Comparison of ENCODE assay signal across 26 mouse cellular contexts in the genomic region with DNA sequence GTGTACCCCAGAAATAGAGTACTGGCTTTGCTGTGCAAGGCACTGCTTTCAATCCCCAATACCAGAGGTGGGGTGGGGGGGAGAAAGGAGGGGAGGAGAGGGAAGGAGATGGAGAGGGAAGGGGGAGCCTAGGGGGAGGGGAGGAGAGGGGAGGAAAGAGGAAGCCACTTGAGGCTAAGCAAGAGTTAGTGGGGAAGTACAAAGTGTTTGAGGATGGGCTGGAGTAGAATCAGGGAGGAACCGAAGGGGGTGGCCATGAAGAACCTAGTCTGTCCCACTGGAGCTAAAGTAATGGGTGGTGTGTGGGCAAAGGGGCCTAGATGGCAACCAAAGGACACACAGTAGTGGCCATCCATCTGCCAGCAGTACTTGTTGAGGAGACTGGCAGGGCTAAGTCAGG. TPM values are rescaled to one million over a fixed set of nuclear protein-coding genes. Genes with fewer than 3 reads are reported as not detected.
DNase-seq lines count a peak whose midpoint lies in the region; ATAC-seq and TF ChIP-seq lines count a peak whose summit lies in the region.
"Had no signal": no experiment of that assay in that cellular context is flagged by ENCODE, and none has a peak within 500 bp of the region (broad histone marks: within the 10 kb centered on the region; RNA-seq: fewer than 3 reads in every experiment).

No protein-coding gene starts in this region.

- no peak for TF ChIP-seq POLR2A in MEL (IDR thresholded peaks at IDR 0.05; ENCODE audit: control insufficient read depth in 1 of 2, insufficient read depth in 1 of 2, low read depth in 1 of 2, low read length in 2 of 2, poor library complexity in 1 of 2)

- DNase-seq in 416B (ENCODE audit: low read depth) (peak; percentile 31), MEL (ENCODE audit: low read depth, low spot score) (peak; percentile 69)
- no peak for DNase-seq in midbrain, embryonic 10.5 days (ENCODE audit: low spot score)
- DNase-seq: B cell, adult 2 months; cerebellum, adult 18-20 months; cerebellum, postnatal 10 days; forebrain, postnatal 0 days; heart, postnatal 14 days; kidney, adult 18-20 months; kidney, postnatal 25 days; left cerebral cortex, postnatal 4 days; lung, postnatal 4 days; right cerebral cortex, postnatal 25 days; thymus, adult 2 months; thymus, postnatal 4 days had no signal

- no peak overlapping the region for H3K4me2 ChIP-seq in midbrain, embryonic 13.5 days (replicated peaks)
- H3K4me2 ChIP-seq: forebrain, embryonic 12.5 days; kidney, embryonic 15.5 days; midbrain, embryonic 12.5 days had no signal

- 0% methylated on average over 1 of the region's 1 CpGs for WGBS in macrophage (ENCODE audit: missing documents)
- WGBS in midbrain, embryonic 10.5 days = 83% methylated on average over 1 of the region's 1 CpGs
- 92% methylated on average over 1 of the region's 1 CpGs for WGBS in midbrain, embryonic 13.5 days

- H3K27me3 ChIP-seq in MEL (ENCODE audit: control insufficient read depth in 1 of 2, insufficient read depth in 2 of 2, low read length in 2 of 2) = no peaks in the 10 kb centered on the region
- peaks cover 6% of the 10 kb centered on the region for H3K27me3 ChIP-seq in midbrain, embryonic 10.5 days (ENCODE audit: low read depth, poor library complexity, severe bottlenecking)
- H3K27me3 ChIP-seq in midbrain, embryonic 13.5 days = 0 out of 2 replicates have a peak, but pooled peaks cover under 1% of the 10 kb centered on the region
- H3K27me3 ChIP-seq: Patski had no signal

- peaks cover 31 to 44% of the 10 kb centered on the region in 2 experiments for H3K4me1 ChIP-seq in MEL (ENCODE audit: control insufficient read depth in 1 of 2, insufficient read depth in 2 of 2, low read length in 2 of 2)
- peaks cover 11% of the 10 kb centered on the region for H3K4me1 ChIP-seq in midbrain, embryonic 10.5 days
- H3K4me1 ChIP-seq in midbrain, embryonic 13.5 days (replicated peaks) = 0 out of 2 replicates have a peak, but pooled peaks cover 1% of the 10 kb centered on the region

- H3K79me2 ChIP-seq in MEL (ENCODE audit: control insufficient read depth, insufficient read depth, low read length, poor library complexity) = no peaks in the 10 kb centered on the region
- H3K79me2 ChIP-seq in macrophage (ENCODE audit: inconsistent target) = no peaks in the 10 kb centered on the region

- ATAC-seq in neutrophil, adult 5-6 weeks (ENCODE audit: extremely low read depth, insufficient number of reproducible peaks, low FRiP score, poor library complexity, severe bottlenecking) = peak; percentile 61; the same call in 1 of the 2 replicates
- ATAC-seq in midbrain, embryonic 13.5 days = no peak
- ATAC-seq in CD4-positive, CD25-positive, alpha-beta regulatory T cell, adult 4 months = no peak
- ATAC-seq: forebrain, postnatal 0 days; hindbrain, embryonic 16.5 days; Patski had no signal

- TF ChIP-seq EP300 in MEL (IDR thresholded peaks at IDR 0.05; ENCODE audit: low read depth in 1 of 2, low read length in 2 of 2) = no peak; a peak in 1 of 4 replicates

- H3K36me3 ChIP-seq in MEL (ENCODE audit: control insufficient read depth in 1 of 2, insufficient read depth in 2 of 2, low read length in 2 of 2) (peaks cover 0 to 33% of the 10 kb centered on the region in 2 experiments; a peak in 2 of 4 replicates), macrophage (ENCODE audit: inconsistent target) (no peaks in the 10 kb centered on the region)
- H3K36me3 ChIP-seq in midbrain, embryonic 10.5 days = no peaks in the 10 kb centered on the region
- H3K36me3 ChIP-seq in midbrain, embryonic 13.5 days = no peaks in the 10 kb centered on the region
- H3K36me3 ChIP-seq: forebrain, embryonic 12.5 days; kidney, embryonic 15.5 days; midbrain, embryonic 12.5 days had no signal

- H3K27ac ChIP-seq in MEL (ENCODE audit: control insufficient read depth, low read depth, low read length) = no peak overlapping the region; the same call in 1 of the 2 replicates
- peak overlapping the region; percentile 15; the same call in 1 of the 2 replicates for H3K27ac ChIP-seq in macrophage
- no peak overlapping the region for H3K27ac ChIP-seq in midbrain, embryonic 10.5 days (replicated peaks)
- H3K27ac ChIP-seq in midbrain, embryonic 13.5 days = no peak overlapping the region
- H3K27ac ChIP-seq: forebrain, embryonic 12.5 days; kidney, embryonic 15.5 days; midbrain, embryonic 12.5 days had no signal

- TF ChIP-seq RAD21 in MEL (IDR thresholded peaks at IDR 0.05; ENCODE audit: low read depth, low read length) = no peak

- no peak for TF ChIP-seq CTCF in MEL (IDR thresholded peaks at IDR 0.05 in 2 of 3, conservative IDR thresholded peaks at IDR 0.05 in 1 of 3; ENCODE audit: control insufficient read depth in 1 of 3, insufficient read depth in 1 of 3, low read depth in 2 of 3, low read length in 3 of 3, poor library complexity in 1 of 3, severe bottlenecking in 1 of 3)

- H3K4me3 ChIP-seq in MEL (ENCODE audit: control insufficient read depth in 1 of 2, insufficient read depth in 1 of 2, low read depth in 2 of 2, low read length in 2 of 2) (no peak overlapping the region), macrophage (ENCODE audit: inconsistent target) (no peak overlapping the region)
- no peak overlapping the region for H3K4me3 ChIP-seq in midbrain, embryonic 10.5 days
- no peak overlapping the region for H3K4me3 ChIP-seq in midbrain, embryonic 13.5 days (replicated peaks)
- H3K4me3 ChIP-seq: forebrain, embryonic 12.5 days; kidney, embryonic 15.5 days; midbrain, embryonic 12.5 days had no signal

- no peaks in the 10 kb centered on the region for H3K9me3 ChIP-seq in MEL (replicated peaks; ENCODE audit: insufficient read depth, low read length)
- no peaks in the 10 kb centered on the region for H3K9me3 ChIP-seq in midbrain, embryonic 10.5 days (replicated peaks)
- no peaks in the 10 kb centered on the region for H3K9me3 ChIP-seq in midbrain, embryonic 13.5 days
- H3K9me3 ChIP-seq: forebrain, embryonic 12.5 days; kidney, embryonic 15.5 days; midbrain, embryonic 12.5 days had no signal

- H3K9ac ChIP-seq in MEL (ENCODE audit: control insufficient read depth, low read depth, low read length, poor library complexity, severe bottlenecking) = no peak overlapping the region
- no peak overlapping the region for H3K9ac ChIP-seq in midbrain, embryonic 13.5 days (replicated peaks)
- H3K9ac ChIP-seq: forebrain, embryonic 12.5 days; forebrain, postnatal 0 days; kidney, embryonic 15.5 days; midbrain, embryonic 12.5 days had no signal

RNA-seq across cellular contexts. Expression of gene Rnd1, which starts 6.5 kb away (rescaled TPM):
- 5.8 and 6.0 TPM in 2 replicates for total RNA-seq in MEL (2012; rRNA removed)
- polyA plus RNA-seq in MEL (2012; ENCODE audit: insufficient read depth in 1 of 2, insufficient read length in 2 of 2, low read depth in 1 of 2, low replicate concordance in 2 of 2, missing spikeins in 1 of 2) (1 to 10 TPM in 1 of 2 experiments, not detected in 1; 5.5 TPM), macrophage (2018) (0.27 to 0.47 TPM (median 0.40 TPM) in 3 replicates)
- 100 to 1,000 TPM in 3 of 26 experiments, 10 to 100 TPM in 5, 1 to 10 TPM in 13, under 1 TPM in 3, not detected in 2; 0.31 to 219 (median 3.1) TPM for total RNA-seq in macrophage (2018; cell fraction: chromatin; rRNA removed)
- 100 to 1,000 TPM in 1 of 26 experiments, 10 to 100 TPM in 2, 1 to 10 TPM in 13, under 1 TPM in 10; 0.23 to 168 (median 1.3) TPM for total RNA-seq in macrophage (2018; cell fraction: cytosol; rRNA removed)
- 100 to 1,000 TPM in 2 of 26 experiments, 10 to 100 TPM in 3, 1 to 10 TPM in 13, under 1 TPM in 7, not detected in 1; 0.42 to 181 (median 3.0) TPM for total RNA-seq in macrophage (2018; cell fraction: nucleus; rRNA removed)
- 13.8 and 16.5 TPM in 2 replicates for total RNA-seq in neutrophil, adult 5-6 weeks (2017)
- 7.1 and 9.8 TPM in 2 replicates for polyA plus RNA-seq in midbrain, embryonic 10.5 days (2016; fragmentation: Nextera tagmentation; extraction: Ambion mirVana)
- 10.2 and 12.7 TPM in 2 replicates for polyA plus RNA-seq in midbrain, embryonic 13.5 days (2015; fragmentation: Nextera tagmentation; extraction: Ambion mirVana)
- 1 to 10 TPM in 1 of 2 experiments, under 1 TPM in 1; 0.35 to 1.9 TPM for polyA plus RNA-seq in CD4-positive, CD25-positive, alpha-beta regulatory T cell, adult 4 months (2017; shearing (Covaris generic))

RNA-seq across cellular contexts. Expression of gene Ddx23, which starts 21.1 kb away (rescaled TPM):
- 193 and 213 TPM in 2 replicates for total RNA-seq in MEL (2012; rRNA removed)
- polyA plus RNA-seq in MEL (2012; ENCODE audit: insufficient read depth in 1 of 2, insufficient read length in 2 of 2, low read depth in 1 of 2, low replicate concordance in 2 of 2, missing spikeins in 1 of 2) (100 to 1,000 TPM; 194 to 252 TPM), macrophage (2018) (53.5 to 111 TPM (median 57.4 TPM) in 3 replicates)
- total RNA-seq in macrophage (2018; cell fraction: chromatin; rRNA removed) = 100 to 1,000 TPM in 24 of 26 experiments, 10 to 100 TPM in 2; 88.4 to 241 (median 155) TPM
- 10 to 100 TPM; 42.9 to 68.4 (median 55.1) TPM for total RNA-seq in macrophage (2018; cell fraction: cytosol; rRNA removed)
- 100 to 1,000 TPM in 6 of 26 experiments, 10 to 100 TPM in 20; 73.4 to 135 (median 94.0) TPM for total RNA-seq in macrophage (2018; cell fraction: nucleus; rRNA removed)
- total RNA-seq in neutrophil, adult 5-6 weeks (2017) = 109 and 114 TPM in 2 replicates
- 27.2 and 30.8 TPM in 2 replicates for polyA plus RNA-seq in midbrain, embryonic 10.5 days (2016; fragmentation: Nextera tagmentation; extraction: Ambion mirVana)
- 28.6 and 29.5 TPM in 2 replicates for polyA plus RNA-seq in midbrain, embryonic 13.5 days (2015; fragmentation: Nextera tagmentation; extraction: Ambion mirVana)
- 10 to 100 TPM; 29.4 to 29.8 TPM for polyA plus RNA-seq in CD4-positive, CD25-positive, alpha-beta regulatory T cell, adult 4 months (2017; shearing (Covaris generic))

RNA-seq across cellular contexts. Expression of gene Ccdc65, which starts 24.3 kb away (rescaled TPM):
- not detected in 2 replicates for total RNA-seq in MEL (2012; rRNA removed)
- under 1 TPM in 1 of 2 experiments, not detected in 1; 0.13 TPM for polyA plus RNA-seq in MEL (2012; ENCODE audit: insufficient read depth in 1 of 2, insufficient read length in 2 of 2, low read depth in 1 of 2, low replicate concordance in 2 of 2, missing spikeins in 1 of 2)
- not detected for total RNA-seq in macrophage (2018; cell fraction: chromatin; rRNA removed)
- under 1 TPM in 1 of 26 experiments, not detected in 25; 0.07 TPM for total RNA-seq in macrophage (2018; cell fraction: cytosol; rRNA removed)
- not detected for total RNA-seq in macrophage (2018; cell fraction: nucleus; rRNA removed)
- polyA plus RNA-seq in macrophage (2018) = 0.09 TPM in 1 of 3 replicates, not detected in the others
- not detected in 2 replicates for total RNA-seq in neutrophil, adult 5-6 weeks (2017)
- 1.3 and 1.5 TPM in 2 replicates for polyA plus RNA-seq in midbrain, embryonic 10.5 days (2016; fragmentation: Nextera tagmentation; extraction: Ambion mirVana)
- 2.6 and 3.2 TPM in 2 replicates for polyA plus RNA-seq in midbrain, embryonic 13.5 days (2015; fragmentation: Nextera tagmentation; extraction: Ambion mirVana)
- polyA plus RNA-seq in CD4-positive, CD25-positive, alpha-beta regulatory T cell, adult 4 months (2017; shearing (Covaris generic)) = not detected
- total RNA-seq: gastrocnemius, adult 8-10 months; gastrocnemius, postnatal 4 days had no signal

RNA-seq across cellular contexts. Expression of gene Fkbp11, which starts 44.3 kb away (rescaled TPM):
- total RNA-seq in MEL (2012; rRNA removed) = 109 and 160 TPM in 2 replicates
- polyA plus RNA-seq in MEL (2012; ENCODE audit: insufficient read depth in 1 of 2, insufficient read length in 2 of 2, low read depth in 1 of 2, low replicate concordance in 2 of 2, missing spikeins in 1 of 2) = 100 to 1,000 TPM in 1 of 2 experiments, not detected in 1; 118 TPM
- 1 to 10 TPM in 14 of 26 experiments, under 1 TPM in 10, not detected in 2; 0.33 to 6.8 (median 1.4) TPM for total RNA-seq in macrophage (2018; cell fraction: chromatin; rRNA removed)
- 1 to 10 TPM in 2 of 26 experiments, under 1 TPM in 19, not detected in 5; 0.13 to 1.2 (median 0.53) TPM for total RNA-seq in macrophage (2018; cell fraction: cytosol; rRNA removed)
- 1 to 10 TPM in 7 of 26 experiments, under 1 TPM in 12, not detected in 7; 0.21 to 2.5 (median 0.78) TPM for total RNA-seq in macrophage (2018; cell fraction: nucleus; rRNA removed)
- polyA plus RNA-seq in macrophage (2018) = 0.42 to 1.0 TPM (median 0.77 TPM) in 3 replicates
- total RNA-seq in neutrophil, adult 5-6 weeks (2017) = 5.6 and 10.9 TPM in 2 replicates
- polyA plus RNA-seq in midbrain, embryonic 10.5 days (2016; fragmentation: Nextera tagmentation; extraction: Ambion mirVana) = 15.2 and 16.4 TPM in 2 replicates
- 3.5 and 4.1 TPM in 2 replicates for polyA plus RNA-seq in midbrain, embryonic 13.5 days (2015; fragmentation: Nextera tagmentation; extraction: Ambion mirVana)
- polyA plus RNA-seq in CD4-positive, CD25-positive, alpha-beta regulatory T cell, adult 4 months (2017; shearing (Covaris generic)) = 1 to 10 TPM in 1 of 2 experiments, under 1 TPM in 1; 0.75 to 1.0 TPM

RNA-seq across cellular contexts. Expression of gene Cacnb3, which starts 53.1 kb away (rescaled TPM):
- total RNA-seq in MEL (2012; rRNA removed) = 1.4 TPM in 2 replicates
- polyA plus RNA-seq in MEL (2012; ENCODE audit: insufficient read depth in 1 of 2, insufficient read length in 2 of 2, low read depth in 1 of 2, low replicate concordance in 2 of 2, missing spikeins in 1 of 2) = 1 to 10 TPM in 1 of 2 experiments, not detected in 1; 8.5 TPM
- 10 to 100 TPM in 9 of 26 experiments, 1 to 10 TPM in 14, under 1 TPM in 3; 0.46 to 97.8 (median 2.3) TPM for total RNA-seq in macrophage (2018; cell fraction: chromatin; rRNA removed)
- 1 to 10 TPM in 19 of 26 experiments, under 1 TPM in 7; 0.64 to 6.8 (median 1.4) TPM for total RNA-seq in macrophage (2018; cell fraction: cytosol; rRNA removed)
- 10 to 100 TPM in 12 of 26 experiments, 1 to 10 TPM in 14; 2.7 to 52.0 (median 9.4) TPM for total RNA-seq in macrophage (2018; cell fraction: nucleus; rRNA removed)
- 0.46 to 1.0 TPM (median 0.79 TPM) in 3 replicates for polyA plus RNA-seq in macrophage (2018)
- not detected in 2 replicates for total RNA-seq in neutrophil, adult 5-6 weeks (2017)
- 36.1 and 50.9 TPM in 2 replicates for polyA plus RNA-seq in midbrain, embryonic 10.5 days (2016; fragmentation: Nextera tagmentation; extraction: Ambion mirVana)
- 139 and 157 TPM in 2 replicates for polyA plus RNA-seq in midbrain, embryonic 13.5 days (2015; fragmentation: Nextera tagmentation; extraction: Ambion mirVana)
- polyA plus RNA-seq in CD4-positive, CD25-positive, alpha-beta regulatory T cell, adult 4 months (2017; shearing (Covaris generic)) = not detected
